Mouse (Mus musculus): ENCODE data around the gene Gps2.

Gps2 gene

DNA sequence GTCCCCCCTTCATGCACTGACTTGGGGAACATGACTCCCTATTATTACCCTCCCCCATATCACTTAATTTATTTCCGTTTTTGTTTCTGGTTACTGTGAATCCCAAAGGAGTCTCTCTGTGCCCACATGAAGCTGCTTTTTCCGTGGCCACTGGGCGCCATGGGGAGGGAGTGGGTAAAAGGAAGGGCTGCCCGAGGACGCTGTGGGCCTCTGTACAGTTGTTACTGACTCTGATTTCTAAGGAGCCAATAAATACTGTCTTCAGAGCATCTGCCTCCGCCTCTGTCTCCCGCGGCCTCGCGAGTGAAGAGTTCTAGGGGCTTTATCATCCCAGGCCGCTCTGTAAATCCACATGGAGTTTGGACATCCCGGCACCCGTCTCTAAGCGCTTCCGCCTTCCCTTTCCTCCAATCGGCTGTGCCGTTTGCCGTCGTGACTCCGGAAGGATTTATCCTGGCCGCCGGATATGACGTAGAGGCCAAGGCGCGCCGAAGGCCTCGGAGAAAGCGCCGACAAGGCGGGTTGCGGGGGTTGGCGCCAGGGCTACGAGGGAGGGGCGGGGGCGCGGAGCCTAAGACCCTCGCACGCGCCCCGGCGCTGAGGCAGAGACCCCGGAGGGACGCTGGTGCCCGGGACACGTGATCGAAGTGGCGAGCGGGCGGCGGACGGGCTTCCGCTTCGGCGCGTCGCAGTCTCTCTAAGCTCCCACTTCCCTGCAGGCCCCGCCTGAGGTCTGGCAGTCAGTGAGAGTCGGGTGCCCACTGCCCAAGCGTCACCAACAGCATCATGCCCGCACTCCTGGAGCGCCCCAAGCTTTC is at the start of gene Gps2:
Gps2 (plus strand) TSS at position 335 of the 818 bp plus-strand sequence.
- peak; percentile 89 to 91 for DNase-seq (ENCODE audit: low spot score in 2 of 2)

- DNase-seq (ENCODE audit: low spot score in 2 of 2) = no peak
Observed at GRCm38 (mm10) chr11:69864138-69864860, 49.4 kb upstream of the Gps2 start.

DNA sequence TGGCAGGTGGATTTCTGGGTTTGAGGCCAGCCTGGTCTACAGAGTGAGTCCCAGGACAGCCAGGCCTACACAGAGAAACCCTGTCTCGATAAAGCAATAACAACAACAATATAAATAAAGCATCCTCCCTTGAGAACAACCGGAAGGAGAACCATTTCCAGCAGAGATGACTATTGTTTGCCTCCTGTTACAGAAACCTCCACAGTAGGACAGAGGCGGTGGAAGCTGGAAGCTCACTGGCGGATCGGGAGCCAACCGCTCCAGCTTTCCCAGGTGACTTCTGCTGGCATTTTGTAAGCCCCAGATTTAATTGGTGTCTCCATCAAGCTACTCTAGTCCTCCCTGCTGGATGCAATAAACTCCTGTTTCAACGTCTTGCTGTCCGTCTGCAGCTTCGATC is 48.1 kb upstream of the Gps2 start:
- DNase-seq (ENCODE audit: low spot score in 2 of 2) = no peak

- DNase-seq (ENCODE audit: low spot score in 2 of 2) = no peak
Observed at GRCm38 (mm10) chr11:69867335-69867734, 46.4 kb upstream of the Gps2 start.

DNA sequence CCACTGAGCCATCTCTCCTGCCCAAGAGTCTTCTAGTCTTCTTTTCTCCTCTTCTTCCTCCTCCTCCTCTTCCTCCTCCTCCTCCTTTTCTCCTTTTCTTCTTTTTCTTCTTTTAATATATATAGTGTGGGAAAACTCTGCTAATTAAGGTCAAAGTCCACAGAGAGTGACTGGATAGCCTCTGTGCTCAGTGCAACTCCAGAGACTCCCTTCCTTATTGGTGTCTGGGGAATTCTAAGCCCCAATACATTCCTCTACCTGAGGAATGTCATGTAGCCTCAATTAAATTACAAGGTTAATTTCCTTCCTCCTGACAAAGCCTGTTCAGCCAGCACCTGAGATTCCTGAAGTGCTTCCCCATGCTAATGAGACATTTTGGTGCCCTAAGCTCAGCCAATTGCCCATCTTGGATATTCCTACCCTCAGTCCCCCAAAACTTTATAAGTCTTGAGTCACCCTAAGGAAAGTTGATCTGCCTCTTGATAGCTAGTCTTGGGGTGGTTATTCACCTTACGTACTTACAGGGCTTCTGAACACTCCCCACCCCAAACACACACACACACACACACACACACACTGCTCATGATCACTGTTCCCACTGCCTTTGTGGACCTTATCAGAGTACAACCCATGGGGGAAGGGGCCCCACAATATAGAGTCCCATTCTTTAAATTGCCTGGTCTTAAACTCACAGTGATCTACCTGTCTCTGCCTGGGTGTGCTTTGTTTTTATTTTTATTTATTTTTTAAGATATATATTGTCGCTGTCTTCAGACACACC is 43.2 kb upstream of the Gps2 start:
- no peak for DNase-seq (ENCODE audit: low spot score in 2 of 2)

- no peak for DNase-seq (ENCODE audit: low spot score in 2 of 2)
Observed at GRCm38 (mm10) chr11:69871822-69872221, 41.9 kb upstream of the Gps2 start.

DNA sequence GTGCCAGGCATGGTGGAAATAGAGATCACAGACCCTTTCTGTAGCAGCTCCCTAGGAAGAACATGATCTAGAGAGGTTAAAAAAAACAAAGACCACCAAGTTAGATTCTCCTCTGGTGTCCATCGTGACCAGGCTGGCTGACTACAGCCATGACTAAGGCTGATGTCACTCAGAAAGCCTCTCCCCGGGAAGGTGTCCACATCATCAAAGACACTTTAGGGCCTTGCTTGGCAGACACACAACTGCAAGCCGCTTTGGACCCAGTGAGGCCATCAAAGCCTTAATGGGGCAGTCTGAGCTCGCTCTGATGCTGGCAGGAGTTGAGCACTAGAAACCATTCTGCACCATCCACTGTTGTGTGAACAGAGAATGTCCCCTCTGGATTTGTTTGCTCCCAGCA is 41.2 kb upstream of the Gps2 start:
- no peak for DNase-seq (ENCODE audit: low spot score in 2 of 2)

GRCm38 (mm10) chr11:69876186-69876585 is 37.5 kb upstream of the Gps2 start:
- no peak for DNase-seq (ENCODE audit: low spot score in 2 of 2)

DNA sequence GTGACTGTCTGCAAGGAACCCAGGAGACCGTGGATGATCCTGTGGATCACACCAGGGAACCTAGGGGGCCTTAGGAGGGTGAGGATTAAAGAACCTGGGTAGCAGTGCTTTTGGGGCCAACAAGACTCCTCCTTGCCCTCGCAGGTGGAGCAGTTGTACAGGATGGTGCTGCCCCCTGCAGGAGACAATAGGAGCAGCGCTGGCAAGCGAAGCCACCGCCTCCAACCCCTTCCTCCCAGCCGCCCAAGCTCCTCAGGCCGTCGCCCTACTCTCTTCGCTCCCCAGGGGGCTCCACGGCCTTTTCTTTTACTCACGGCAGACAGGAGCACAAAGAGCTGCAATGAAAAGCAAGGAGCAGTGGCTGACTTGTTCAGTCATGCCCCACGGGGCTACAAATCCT is 36.8 kb upstream of the Gps2 start:
- peak; percentile 51 to 72 for DNase-seq (ENCODE audit: low spot score in 2 of 2)

DNA sequence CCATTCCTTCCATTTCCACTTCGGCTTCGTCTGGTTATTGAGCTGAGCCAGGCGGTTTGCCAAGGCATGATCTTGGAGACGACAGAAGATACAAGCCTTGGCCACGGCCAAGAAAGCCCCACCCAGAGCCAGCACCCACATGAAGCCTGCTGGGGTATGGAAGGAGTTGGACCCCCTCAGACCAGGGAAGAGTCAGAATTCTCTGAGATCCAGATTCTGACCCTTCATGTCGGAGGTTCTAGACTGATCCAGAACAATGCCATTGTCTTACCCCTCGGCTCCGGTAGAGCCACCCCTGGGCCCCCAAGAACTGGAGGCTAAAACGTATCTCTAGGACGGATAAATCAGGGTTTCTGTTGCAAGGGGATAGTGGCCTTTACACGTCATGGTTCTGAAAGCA is 35.8 kb upstream of the Gps2 start, which contains the start of gene Tmem95:
Tmem95 (minus strand) TSS at position 141 of the 400 bp plus-strand sequence.
- DNase-seq (ENCODE audit: low spot score in 2 of 2) = no peak

DNA sequence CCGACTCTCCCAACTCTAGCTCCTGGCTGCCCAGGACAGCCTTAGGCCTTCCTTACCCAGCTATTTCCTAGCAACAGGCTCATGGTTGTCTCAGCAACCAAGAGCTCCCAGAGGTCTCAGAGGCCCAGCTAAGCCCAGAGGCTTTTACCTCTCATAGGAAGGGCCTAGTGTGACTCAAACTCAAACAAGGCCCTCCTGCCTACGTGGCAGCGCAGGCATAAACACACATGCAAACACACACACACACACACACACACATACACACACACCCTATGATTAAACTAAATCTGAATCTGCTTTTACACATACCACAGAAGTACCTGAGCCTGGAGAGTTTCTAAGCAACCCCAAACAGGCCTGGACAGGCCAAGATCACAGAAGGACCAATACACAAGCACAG is 35.3 kb upstream of the Gps2 start:
- DNase-seq (ENCODE audit: low spot score in 2 of 2) = no peak

DNA sequence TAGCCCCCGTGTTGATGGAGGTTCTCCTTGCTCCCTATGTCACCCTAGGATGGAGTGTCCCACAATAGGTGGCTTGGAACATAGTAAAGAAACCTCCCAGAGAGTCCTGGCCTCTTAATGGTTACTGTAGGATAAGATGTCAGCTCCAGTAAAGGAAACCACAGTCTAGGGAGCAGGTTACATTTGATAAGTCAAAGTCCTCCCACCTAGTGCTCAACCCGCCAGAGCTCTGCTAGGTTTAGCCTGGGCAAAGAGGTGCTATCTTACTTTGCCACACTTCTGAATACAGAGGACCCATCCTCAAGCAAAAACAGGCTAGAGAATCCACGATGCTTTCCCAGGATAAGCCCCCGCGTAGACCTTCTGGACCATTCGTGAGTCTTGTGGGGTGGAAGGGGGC is 34.7 kb upstream of the Gps2 start:
- no peak for DNase-seq (ENCODE audit: low spot score in 2 of 2)

- DNase-seq (ENCODE audit: low spot score in 2 of 2) = no peak
Observed at GRCm38 (mm10) chr11:69879711-69880110, 34.0 kb upstream of the Gps2 start.

DNA sequence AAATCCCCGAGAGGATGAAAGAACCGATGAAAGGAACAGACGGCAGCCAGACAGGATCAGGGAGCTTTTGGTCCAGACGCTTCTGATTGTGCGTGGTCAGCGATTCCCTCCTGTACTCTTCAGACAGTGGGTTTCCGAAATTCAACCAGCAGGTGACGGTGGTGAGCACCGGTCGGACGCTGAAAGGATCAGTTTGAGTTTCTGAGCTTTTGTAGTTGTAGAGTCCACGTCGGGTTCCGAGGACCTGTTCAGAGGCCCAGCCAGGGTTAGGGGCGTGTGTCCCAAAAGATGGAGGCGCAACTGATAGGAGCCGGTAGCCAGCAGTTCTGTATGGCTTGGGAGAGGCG is 33.2 kb upstream of the Gps2 start:
- DNase-seq (ENCODE audit: low spot score in 2 of 2) = peak in 1 of 2 experiments; percentile 26

DNA sequence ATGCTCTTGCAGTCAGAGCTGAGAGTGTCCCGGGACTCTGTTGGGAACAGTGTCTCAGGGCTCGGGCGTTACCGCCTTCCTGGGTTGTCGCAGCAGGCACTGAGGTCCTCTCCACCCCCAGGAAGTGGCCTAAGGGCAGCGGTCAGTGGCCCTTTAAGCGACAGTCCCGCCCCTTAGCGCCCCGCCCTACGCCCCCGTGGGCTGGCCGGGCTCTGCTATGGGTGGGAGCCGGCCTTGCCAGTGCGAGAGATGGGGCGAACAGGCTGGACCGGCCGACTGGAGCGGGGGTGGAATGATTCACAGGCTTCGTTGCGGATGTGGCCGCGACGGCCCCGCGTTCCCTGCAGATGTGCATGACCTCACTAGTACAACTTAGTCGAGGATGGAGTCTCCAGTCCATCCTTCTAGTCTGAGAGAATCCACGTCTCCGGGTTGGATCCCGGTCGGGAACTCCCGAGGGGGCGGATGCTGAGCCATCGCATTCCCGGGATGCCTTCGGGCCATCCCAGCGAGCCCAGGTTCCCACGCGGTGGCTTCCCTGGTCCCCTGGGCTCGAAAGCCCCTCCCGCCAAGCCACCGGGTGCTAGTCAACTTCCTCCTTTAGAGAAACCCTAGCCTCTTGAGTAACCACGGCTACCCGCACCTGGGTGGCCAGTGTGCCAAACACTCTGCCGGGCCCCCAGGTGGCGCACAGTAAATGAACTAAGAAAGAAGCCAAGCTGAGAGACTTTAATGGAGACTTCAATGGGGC is 32.7 kb upstream of the Gps2 start, which contains the start of gene Kctd11:
Kctd11 (minus strand) TSS at position 554 of the 751 bp plus-strand sequence.
- peak; percentile 22 to 52 for DNase-seq (ENCODE audit: low spot score in 2 of 2)

- no peak for DNase-seq (ENCODE audit: low spot score in 2 of 2)
Observed at GRCm38 (mm10) chr11:69881787-69882670, 31.7 kb upstream of the Gps2 start.

- DNase-seq (ENCODE audit: low spot score in 2 of 2) = no peak
Observed at GRCm38 (mm10) chr11:69883066-69883465, 30.6 kb upstream of the Gps2 start.

DNA sequence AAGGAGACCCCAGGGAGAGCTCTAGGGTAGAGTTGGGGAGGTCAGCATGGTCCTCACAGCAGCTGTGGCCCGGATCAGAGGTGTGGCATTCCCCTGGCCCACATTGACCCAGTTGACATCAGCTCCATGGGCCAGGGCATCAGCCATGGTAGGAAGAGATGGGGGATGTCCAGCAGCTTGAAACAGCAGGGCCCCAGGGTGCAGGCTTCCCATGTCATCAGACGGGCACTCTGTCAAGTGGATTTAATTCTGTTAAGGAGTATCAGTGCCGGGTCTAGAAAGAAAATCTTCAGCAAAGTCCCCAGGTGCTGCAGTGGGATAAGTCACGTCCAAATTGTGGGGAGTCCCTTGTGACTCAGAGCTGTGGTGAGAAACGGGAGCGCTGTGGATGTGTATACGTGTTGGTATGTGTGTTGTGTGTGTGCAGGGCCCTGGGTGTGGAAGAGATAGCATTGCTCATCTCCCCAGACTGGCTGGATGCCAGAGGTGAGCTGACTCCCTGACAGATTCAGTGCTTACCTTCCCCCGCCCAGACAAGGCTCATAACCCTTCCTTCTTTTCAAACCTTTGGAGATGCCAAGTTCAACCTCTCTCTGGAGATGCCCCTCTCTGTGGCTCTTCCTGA is 30.0 kb upstream of the Gps2 start:
- no peak for DNase-seq (ENCODE audit: low spot score in 2 of 2)

DNA sequence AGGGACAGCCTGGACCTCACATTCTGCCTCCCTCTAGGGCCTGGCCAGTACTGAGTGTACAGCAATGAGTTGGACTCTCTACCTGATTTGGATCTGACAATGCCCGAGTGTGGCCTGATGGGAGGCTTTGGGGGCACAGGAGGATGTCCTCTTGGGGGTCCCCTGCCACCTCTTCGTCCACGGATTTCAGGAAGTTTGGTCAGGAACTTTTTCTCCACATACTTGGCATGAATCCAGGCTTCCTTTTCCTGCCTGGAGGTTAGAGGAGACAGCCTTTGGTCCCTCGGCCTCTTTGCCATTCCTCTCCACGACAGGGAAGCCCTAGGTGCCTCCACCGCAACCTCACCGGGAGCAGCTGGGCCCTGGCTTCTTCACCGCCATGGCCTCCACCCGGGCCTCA is 29.4 kb upstream of the Gps2 start:
- DNase-seq (ENCODE audit: low spot score in 2 of 2) = no peak

GRCm38 (mm10) chr11:69884663-69885062 is 29.0 kb upstream of the Gps2 start:
- no peak for DNase-seq (ENCODE audit: low spot score in 2 of 2)

Measured in frontal cortex, postnatal 25 days (tissue).